Mouse (Mus musculus) cerebellum, adult 9-10 months (tissue): ENCODE measurements around the gene Rnf182.

Source experiments
- DNase-seq: peaks from one replicate; pipeline ENCODE4 v3.0.0; 2022

Rnf182 gene

DNA sequence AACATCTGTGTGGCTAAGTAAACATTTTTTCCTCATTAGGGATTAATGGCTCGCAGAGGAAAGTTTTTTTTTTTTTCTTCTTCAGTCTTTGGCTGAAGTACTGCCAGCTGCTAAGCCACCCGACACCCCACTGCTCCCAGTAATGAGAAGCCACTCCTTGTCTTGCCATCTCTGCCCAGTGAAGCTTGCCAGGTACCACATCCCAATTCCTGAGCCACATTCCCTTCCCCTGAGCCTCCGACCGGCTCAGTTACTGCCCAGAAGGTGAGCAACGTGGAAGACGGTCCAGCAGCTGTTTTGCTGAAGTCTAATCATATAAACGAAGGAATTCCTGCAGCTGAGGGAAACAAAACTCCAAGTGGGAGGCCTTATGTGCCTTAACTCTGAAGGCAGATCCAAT, 88.0 kb downstream of the Rnf182 start:
- no peak for DNase-seq

DNA sequence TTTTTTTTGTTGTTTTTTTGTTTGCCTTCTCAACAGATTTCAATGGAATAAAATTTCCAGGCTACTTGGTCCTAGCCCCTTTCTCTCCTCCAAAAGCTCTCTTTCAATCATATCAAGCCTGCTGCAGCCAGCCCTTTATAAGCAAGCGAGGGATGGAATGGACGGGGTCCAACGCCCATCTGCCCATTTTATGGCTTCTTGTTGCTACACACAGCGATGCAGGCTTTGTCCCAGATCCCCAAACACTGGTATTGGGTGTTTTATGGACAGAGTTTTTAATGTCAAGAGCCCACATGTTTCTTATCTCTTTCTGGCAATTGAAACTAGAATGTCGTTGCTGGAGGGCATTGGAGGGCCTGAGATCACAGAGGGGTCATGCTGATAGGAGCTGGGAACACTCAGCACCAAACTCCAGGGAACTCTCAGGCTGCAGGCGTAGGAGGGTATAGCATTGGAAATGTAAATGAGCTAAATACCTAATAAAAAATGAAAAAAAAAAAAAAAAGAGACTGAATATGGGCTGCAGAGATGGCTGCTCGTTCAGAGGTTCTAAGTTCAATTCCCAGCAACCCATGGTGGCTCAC, 89.1 kb downstream of the Rnf182 start:
- DNase-seq: no peak

DNA sequence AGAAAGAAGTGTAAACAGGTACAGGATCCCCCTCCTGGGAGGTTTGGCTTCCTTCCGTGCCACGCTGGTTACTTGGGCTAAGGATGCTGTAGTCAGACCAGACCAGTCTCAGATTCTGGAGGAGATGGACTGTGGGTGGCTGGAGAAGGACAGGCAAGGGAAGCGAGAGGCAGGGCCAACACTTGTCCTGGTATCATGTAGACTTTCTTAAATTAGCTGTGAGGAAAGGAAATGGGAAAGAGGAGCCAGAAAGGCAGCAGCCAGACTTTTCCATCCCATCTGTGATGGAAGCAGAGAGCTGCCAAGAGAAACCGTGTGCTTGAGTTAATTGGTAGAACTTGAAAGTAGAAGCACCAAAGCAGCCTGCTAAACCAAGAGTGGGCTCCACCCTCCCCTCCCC, 90.9 kb downstream of the Rnf182 start:
- peak; percentile 94 for DNase-seq

DNA sequence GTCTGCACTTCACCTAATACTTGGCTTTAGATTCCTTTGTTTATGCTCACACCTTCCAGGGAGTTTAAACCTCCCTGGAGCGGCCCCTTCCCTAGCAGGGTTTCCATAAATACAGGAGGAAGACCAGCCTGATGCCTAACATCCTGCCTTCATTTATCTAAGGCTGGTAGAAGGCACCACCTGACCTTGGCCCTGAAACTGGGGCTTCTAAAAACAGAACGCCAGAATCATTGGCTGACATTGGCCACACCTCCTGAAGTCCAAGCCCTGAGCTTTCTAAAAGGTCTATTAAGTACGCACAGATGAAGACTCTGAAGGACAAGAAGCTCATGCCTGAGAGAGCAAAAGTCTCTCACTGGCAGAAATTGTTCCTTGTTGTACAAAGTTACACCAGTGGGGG, 94.0 kb downstream of the Rnf182 start:
- DNase-seq: no peak

DNA sequence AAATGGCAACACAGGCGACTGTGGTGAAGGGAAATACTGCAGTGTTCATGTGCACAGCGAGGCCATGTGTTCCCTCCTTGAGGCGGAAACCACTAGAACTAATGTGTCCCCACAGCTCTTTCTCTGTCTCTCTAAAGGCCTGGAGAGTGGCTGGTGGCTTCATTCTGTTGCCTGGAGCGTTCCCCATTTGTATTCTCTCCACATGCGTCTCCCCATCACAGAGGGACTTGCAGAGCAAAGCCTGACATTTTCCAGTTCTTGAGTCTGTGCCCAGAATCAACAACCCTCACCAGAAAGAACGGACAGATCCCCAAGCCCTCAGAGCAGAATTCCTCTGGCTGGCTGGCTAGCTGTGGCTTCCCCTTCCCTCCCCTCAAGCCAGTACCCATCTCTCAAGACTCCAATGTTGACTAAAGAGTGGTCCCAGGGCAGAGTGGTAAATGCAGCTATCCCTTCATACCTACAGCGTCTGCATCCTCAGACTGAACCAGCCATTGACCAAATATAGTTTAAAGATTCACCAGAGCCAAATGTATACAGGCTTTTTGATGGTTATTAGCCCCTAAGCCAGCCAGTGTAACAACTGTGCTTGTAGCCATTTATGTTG, 96.3 kb downstream of the Rnf182 start:
- no peak for DNase-seq

DNA sequence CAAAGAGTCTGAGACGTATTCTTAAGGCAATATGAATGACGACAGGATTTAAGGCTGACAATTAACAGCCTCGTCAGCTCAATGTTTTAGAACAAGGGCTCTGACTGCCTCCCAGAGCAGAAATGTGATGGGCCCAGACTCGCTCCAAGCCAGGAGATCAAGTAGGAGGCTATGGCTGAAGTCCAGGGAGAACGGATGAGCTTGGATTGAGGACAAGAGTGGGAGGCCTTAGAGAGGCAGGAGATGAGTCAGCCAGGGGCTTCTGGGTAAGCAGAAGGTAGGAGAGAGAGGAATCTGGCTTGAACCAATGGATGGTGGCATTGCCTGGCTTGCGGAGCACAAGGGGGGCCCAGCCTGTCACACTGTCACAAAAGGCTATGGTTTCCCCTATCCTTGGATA, 99.2 kb downstream of the Rnf182 start:
- peak; percentile 66 for DNase-seq

DNA sequence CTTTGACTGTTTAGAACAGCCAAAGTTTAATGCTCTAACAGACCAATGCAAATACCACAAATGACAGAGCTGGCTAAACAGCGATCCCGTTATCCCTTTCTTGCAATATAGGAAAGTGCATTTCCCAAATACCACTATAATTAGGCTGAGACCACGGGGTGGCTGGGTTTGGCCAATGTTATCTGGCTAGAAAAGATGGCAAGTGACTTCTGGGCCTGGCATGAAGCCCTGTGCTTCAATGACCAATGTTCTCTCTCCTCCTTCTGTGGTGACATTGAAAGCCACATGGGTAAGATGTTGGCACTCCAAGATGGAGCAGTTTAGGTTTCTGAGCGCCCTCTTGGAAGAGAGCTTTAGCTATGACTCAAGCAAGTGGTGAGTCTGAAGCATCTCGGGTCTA, 100.0 kb downstream of the Rnf182 start:
- peak; percentile 63 for DNase-seq

DNA sequence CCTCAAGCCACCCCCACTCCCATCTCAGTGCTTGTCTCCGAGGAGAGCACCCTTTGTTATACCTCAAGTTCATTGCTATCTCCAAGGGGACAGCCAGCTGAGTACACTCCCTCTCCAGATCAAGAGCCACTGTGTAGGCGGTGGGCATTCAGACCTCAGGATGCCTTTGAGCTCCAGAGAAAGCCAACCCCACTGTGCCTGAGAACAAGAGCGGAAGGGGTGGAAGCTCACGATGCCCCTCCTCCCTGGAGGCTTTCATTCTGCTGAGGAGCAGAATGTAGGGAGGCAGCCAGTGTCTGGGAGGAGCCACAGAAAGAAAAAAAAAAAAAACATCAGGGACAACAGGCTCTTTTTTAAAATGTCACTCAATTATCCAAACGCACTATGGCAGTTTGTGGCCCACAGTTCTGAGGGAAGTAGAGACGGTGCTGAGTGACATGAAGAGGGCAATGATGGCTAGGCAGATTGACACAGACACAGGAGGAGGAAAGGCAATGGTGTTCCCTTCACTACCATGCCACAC, 101.1 kb downstream of the Rnf182 start:
- no peak for DNase-seq

DNA sequence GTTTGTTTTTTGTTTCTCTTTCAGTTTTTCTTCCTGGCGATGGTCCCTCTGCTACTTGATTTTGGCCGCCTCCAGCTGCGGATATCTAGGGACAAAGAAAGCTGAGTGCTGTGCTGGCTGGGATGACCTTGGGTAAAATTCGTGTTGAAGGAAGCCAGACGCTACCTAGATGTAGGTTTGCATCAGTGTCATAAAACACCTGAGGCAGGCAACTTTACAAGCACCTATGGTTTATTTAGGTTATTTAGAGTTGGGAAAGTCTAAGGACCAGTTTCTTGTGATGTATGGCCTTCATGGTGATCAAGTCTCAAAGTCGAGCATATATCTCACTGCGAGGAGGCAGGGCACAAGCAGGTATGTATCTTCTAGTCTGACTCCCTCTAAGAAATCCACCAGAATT, 102.7 kb downstream of the Rnf182 start:
- DNase-seq: no peak

DNA sequence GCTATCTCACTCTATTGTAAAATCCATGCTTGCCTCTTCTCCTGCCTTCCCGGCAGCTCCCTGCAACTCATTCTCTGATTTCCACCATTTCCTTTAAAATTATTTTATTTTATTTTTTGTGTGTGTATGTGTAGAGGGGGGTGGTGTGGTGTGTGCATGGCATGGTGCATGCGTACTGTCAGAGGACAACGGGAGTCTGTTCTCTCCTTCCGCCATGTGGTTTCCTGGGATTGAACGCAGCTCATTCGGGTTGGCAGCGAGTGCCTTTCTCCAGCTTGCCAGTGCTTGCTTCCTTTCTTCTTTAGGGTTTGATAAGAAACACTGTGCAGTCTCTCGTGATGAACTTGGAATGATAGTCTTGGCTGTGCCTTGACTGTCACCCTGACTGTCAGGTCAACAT, 105.0 kb downstream of the Rnf182 start:
- no peak for DNase-seq
